Mouse (Mus musculus): ENCODE results near the gene Ywhab.

Ywhab gene

GRCm38 (mm10) chr2:163994654-163994976 is at the start of gene Ywhab:
Gene Ywhab, plus strand, starts transcription at chr2:163994960.
- DNase-seq (ENCODE audit: low read depth), result no peak

DNA sequence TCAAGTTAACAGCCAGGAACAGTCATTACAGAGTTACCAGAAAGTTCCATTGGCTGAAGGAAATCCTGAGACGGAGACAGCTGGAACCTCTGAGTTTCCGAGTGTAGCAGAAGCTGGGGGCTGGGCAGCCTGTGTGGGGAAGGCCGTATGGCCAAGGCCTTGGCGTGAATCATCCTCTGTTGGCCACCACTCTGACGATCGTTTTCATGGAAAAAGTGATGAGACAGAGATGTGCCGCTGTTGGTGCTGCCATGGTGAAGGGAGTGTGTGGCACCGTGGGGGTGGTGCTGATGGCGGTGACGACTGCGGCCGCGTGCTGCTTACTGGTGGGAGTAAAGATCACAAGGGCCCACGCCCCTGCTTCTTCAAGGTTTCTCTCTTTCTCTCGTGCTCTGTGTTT is 48.5 kb upstream of the Ywhab start:
- no peak for DNase-seq (ENCODE audit: low read depth)

- no peak for DNase-seq (ENCODE audit: low read depth)
Measured at GRCm38 (mm10) chr2:163947976-163948375, 46.8 kb upstream of the Ywhab start.

DNA sequence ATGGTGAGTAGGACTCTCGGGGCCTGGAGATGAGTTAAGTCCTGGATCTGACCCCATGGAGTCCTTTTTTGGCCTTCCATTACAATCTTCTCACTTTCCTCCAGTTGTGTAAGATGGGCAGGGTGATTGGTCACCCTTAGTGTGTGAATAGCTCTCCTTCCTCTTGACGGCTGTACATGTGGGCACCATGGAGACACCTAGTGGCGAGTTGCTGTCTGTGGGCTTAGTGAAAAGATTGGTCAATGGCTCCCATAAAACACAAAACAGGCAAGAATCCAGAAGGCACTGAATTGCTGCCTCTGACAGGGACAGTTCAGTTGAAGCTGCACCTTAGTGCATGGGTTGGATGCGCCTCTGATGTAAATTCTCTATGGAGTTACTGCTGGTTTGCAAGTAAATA is 43.0 kb upstream of the Ywhab start:
- DNase-seq (ENCODE audit: low read depth), result no peak

DNA sequence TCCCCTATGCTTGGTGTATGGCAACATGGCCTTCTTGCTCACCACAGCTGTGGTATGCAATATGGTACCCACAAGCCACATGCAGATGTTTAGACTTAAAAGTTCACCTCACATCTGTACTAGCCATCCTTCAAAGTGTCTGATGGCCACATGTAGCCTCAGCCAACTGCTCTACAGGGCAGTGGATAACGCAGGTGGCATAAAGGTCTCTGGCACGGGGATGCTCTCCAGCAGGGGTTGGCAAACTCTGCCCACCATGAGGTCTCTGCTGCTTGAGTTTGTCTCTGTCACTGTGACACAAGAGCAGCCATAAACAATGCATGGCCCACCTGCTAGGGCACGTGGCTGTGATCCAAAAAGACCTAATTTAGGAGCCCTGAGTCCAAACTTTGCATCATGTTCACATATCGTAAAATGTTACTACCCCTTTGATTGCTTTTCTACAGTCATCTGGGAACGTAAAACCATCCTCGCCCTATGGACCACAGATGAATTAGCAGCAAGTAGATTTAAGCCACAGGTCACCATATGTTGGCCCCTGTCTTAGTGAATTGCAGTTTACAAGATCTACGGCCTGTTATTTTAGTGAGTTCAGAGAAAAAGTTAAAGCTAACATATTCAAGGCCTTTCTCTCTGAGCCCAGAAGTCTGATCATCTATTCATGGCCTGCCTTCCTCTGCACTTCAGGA is 41.0 kb upstream of the Ywhab start:
- DNase-seq (ENCODE audit: low read depth), result no peak

DNA sequence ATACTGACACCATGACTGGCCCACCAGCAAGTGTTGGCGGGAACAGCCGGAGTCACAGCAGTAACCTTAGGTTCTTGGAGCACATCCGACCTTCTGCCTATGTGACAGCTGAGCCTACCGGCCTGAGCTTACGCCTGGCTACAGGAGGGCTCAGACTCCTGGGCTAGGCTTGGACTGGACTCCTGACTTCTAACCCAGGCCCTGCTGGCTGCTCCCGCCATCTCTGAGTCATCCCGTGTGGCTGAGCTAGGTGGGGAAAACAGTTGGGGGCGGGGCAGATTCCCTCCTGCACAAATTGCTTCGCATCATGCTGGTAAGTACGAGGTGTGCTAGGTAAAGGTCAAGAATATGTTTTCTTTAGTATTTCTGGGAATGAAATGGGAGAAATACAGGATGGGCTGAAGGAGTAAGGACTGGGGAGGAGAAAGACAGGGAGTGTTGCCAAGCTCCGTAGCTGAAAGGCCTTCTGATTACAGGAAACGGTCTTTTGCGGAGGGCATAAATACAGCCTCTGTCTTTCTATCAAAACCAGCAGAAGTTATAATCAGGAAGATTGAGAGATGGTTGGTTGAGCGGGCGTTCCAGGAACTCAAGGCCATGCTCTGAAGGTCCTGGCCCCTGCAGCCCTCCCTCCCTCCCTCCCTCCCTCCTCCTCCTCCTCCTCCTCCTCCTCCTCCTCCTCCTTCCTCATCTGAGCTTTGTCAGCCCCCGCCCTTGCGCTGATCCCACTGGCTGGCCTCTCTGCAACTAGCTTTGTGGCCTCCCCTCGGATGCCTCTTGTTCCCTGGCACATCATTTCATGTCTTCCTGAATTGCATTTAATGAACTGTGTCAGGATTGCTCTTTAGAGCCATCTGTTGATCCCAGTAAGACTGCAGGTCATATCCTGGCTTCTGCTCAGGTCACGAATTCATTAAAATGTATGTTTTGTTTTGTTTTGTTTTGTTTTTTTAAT is 29.9 kb upstream of the Ywhab start:
- peak; percentile 46 for DNase-seq (ENCODE audit: low read depth)

DNA sequence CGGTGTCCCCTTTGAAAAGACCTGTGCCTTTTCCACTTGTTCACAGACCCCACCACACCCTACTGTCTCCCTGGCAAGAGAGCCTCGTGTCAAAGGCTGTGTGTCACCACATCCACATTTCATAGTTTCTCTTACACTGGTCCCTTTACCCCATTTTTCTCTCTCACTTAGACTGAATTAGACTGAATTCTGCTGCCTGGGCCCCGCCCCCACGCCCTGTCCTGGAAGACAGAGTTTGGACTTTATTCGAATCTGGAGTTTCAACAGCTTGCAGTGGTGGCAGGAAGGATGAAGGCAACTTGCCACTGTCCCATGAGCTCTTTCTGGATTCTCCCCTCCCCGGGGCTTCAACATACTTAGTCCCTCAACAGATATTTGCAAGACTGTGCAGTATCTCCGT is 29.1 kb upstream of the Ywhab start:
- no peak for DNase-seq (ENCODE audit: low read depth)

- DNase-seq (ENCODE audit: low read depth), result no peak
Measured at GRCm38 (mm10) chr2:163968581-163968980, 26.2 kb upstream of the Ywhab start.

DNA sequence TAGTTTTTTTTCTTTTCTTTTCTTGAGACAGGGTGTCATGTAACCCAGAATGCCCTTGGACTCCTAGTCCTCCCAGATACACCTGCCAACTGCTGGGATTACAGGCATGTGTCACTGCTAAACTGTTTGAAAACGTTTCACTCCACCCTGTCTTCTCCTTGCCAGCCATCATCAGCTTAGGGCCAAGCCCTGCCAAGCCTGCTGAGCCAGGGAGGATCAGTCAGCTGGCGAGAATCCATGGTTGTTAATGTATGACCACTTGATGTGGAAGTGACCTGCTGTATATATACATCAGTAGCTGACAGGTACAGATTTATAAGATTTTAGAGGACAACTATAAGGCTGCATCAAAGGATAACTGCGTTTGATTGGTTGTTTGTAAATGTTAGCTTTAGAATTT is 24.4 kb upstream of the Ywhab start:
- DNase-seq (ENCODE audit: low read depth), result no peak

DNA sequence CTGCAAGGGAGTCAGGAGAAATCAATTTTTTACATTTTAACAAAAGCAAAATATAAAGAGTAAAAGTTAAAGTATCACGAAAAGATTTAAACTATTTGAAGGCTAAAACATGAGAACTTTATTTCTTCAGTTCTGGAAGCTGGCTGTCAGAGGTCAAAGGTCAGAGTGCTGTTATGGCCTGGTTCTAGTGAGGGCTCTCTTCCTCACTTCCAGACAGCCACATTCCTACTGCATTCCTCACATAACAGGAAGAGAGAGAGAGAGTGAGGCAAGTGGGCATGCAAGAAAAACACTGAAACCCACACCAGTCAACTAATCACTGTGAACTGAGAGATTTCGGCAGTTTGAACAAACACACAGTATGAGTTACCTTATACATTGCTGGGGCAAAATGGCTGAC is 20.7 kb upstream of the Ywhab start:
- no peak for DNase-seq (ENCODE audit: low read depth)

- no peak for DNase-seq (ENCODE audit: low read depth)
Measured at GRCm38 (mm10) chr2:163976448-163976847, 18.3 kb upstream of the Ywhab start.

DNA sequence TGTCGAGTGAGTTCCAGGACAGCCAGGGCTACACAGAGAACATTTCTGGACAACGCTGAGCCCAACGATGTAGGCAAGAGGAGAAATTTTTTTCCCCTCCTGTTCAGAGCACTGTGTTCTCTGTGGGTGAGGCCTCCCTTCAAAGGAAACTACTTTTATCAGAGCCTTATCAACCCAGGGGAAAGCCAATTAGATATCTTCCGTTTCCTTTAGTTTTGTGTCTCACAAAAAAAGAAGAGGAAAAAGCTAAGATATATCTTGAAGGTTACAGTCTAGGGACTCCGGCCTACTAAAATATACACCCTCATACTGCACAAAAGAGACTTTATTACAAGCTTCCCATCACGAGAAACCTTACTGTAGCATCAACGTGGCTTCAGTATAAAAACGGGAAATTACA is 7.5 kb upstream of the Ywhab start:
- DNase-seq (ENCODE audit: low read depth), result no peak

- no peak for DNase-seq (ENCODE audit: low read depth)
Measured at GRCm38 (mm10) chr2:163992871-163993270, 1.9 kb upstream of the Ywhab start.

DNA sequence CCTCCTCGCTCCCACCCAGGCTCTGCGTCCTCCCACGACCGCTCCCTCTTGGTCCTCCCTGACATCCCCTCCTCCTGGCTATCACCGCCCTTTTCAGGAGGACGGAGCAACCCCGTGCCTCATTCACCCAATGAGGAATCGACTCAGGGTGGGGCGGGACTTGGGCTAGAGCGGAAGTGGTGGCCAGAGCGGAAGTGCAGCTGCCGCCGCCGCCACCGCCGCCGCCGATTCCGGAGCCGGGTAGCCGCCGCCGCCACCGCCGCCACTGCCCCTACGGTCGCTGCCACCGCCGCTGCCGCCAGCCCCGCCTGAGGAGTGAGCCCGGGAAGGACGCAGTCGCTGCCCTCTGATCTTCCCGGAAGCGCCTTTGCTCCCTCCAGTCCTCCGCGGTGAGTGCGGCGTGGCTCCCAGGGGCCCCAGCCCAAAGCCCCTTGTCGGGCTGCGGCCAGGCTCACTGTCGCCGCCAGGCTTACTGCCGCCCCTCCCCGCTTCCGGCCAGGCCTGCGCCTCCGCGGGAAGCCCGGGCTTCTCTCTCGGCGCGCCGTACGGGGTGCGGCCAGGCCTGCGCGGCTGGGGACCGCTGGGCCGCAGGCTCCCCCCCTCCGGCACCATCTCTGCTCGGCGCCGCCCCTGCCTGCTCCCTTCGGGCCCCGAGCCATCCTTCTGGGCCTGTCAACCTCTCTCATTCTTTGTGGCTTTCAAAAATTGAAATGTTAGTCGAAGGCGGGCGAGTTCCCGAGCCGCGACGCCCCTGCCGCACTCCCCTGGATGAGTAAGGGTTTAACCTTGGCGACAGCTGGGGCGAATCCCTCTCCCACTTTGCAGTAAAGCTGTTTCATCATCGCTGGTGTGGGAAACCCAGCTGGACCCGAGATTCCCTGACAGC is 460 bp downstream of the Ywhab start:
- peak; percentile 89 for DNase-seq (ENCODE audit: low read depth)

DNA sequence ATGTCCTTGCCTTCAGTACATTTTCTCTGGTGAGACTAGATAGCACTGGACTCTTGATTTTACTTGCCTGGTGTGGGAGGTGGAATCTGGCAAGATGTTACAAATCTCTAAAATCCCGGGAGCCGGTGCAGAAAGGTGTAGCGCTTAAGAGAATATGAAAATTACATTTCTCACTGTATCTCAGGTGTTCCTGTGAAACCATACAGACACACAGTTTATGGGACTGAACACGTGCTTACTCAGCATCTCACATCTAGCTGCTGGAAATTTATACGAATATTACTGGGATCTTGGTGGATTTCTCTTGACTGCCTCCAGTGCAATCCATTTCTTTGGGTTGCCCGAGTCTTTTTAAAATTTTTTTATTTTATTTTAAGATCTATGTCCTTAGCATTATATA is 1.5 kb downstream of the Ywhab start:
- no peak for DNase-seq (ENCODE audit: low read depth)

GRCm38 (mm10) chr2:163996899-163997298 is 2.1 kb downstream of the Ywhab start:
- DNase-seq (ENCODE audit: low read depth), result no peak

DNA sequence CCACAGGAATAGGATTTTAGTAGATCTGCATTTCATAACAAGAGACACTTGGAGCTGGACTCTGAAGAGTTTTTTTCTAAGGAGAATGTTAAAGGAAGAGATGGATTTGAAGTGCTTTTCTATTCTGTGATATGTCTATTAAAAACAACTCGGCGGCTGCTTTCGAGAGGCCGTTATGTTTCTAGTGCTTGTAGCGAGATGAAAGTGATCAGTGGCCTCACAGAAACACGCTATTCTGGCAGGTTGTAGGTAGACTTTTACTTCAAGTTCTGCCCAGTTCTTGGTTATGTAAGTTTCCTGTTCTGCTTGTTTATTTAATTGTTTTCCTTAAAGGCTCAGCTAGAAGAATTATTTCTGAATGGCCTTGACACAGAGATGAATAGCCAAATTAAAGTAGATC is 4.2 kb downstream of the Ywhab start:
- no peak for DNase-seq (ENCODE audit: low read depth)

- no peak for DNase-seq (ENCODE audit: low read depth)
Measured at GRCm38 (mm10) chr2:164002637-164003036, 7.9 kb downstream of the Ywhab start.

DNA sequence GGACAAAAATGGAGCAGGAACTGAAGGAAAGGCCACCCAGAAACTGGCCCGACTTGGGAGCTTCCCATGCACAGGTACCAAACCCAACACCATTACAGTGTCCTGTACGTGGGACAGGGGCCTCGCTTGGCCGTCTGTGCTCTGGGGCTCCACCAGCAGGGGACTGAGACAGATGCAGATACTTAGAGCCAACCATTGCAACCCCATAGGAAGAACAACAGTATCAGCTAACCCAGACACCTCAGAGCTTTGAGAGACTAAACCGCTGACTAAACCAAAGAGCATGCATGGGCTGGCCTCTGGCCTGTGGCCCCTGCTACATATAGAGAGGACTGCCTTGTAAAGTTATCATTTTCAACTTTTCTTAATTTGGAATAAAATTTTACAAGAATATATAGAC is 9.7 kb downstream of the Ywhab start:
- DNase-seq (ENCODE audit: low read depth), result no peak

DNA sequence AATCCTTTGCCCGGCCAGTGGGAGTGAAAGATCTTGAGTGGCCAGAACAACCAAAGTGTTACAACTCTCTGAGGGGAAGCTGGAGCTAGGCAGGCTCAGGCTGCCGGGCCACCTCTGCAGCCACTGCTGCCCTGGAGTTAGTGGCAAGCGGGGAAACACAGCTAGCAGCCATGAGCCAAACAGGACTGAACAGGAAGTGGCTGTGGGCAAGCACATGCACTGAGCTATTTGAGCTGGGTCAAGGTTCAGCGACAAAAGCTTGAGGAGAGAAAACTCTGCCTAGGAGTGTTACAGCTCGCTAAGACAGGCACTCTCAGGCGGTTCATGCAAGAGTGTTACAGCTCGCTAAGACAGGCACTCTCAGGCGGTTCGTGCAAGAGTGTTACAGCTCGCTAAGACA is 12.2 kb downstream of the Ywhab start:
- DNase-seq (ENCODE audit: low read depth), result no peak

DNA sequence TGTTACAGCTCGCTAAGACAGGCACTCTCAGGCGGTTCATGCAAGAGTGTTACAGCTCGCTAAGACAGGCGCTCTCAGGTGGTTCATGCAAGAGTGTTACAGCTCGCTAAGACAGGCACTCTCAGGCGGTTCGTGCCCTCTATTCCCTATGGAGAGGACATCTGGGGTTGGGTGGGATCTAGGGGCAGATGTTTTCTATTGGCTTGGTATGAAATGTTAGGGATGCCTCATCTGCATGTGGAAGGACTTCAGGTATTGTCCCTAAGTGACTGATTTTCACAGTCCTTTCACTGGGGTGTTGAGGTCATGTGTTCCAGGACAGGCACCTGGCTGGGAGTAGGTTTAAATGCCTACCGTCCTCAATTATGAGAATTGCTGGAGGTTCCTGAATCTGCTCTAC is 12.8 kb downstream of the Ywhab start:
- no peak for DNase-seq (ENCODE audit: low read depth)

GRCm38 (mm10) chr2:164007987-164008545 is 13.3 kb downstream of the Ywhab start:
- no peak for DNase-seq (ENCODE audit: low read depth)
